Mouse (Mus musculus): ENCODE results near the gene Auts2. TPM values are rescaled to one million over a fixed set of nuclear protein-coding genes. Genes with fewer than 3 reads are reported as not detected.

Auts2 gene
- total RNA-seq, 2 experiments from 2014 or later: 40.8 to 53.0 TPM

DNA sequence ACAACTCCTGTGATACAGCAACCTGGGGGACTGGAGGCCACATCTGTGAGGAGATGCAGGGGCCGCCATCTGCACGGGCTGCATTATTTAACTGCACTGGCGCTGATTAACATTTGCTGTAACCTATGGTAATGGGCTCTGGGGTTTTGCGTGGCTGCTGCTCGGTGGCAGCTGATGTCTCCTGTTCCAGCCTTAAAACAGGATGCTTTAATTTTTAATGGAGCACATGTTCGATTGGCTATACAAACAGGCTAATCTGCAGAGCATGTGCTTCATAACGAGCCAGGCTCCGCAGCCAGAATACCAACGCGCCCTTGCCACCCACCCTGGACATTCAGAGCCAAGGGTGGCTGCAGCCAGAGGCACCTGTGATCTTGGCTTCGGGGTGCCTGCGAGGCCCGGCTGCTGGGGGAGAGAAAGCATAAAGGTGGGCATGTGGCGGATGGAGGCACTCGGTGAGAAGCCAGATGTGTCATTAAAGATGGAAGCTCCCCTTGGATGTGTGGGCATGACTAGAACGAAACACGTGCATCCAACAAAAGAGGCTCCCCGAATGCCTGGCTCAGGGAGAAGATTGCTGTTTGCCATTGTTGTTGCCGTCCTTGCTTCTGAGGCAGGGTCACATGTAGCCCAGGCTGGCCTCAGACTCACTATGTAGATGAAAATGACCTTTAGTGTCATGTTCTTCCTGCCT is 884.2 kb downstream of the Auts2 start:
- intact Hi-C loops (cut with DNase I): no loop called here
- DNase-seq: no peak

DNA sequence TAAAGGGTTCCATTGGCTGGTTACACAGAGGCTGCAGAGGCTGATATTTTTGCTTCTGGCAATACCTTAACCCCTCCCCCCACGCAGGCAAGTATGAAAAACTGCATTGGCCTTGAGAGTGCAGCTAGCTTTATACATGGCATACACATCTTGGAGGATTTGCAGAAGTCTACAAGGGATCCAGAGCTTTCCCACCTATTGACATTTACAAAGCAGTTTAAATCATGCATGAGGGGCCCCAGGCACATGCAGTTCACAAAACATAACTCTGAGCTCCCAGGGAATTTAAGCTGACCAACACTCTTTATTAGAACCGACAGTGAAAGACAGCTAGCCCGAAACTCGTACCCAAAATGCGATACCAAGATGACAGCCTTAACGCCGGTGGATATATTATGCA is 888.9 kb downstream of the Auts2 start:
- DNase-seq: no peak
- intact Hi-C loops (cut with DNase I): no loop called here

DNA sequence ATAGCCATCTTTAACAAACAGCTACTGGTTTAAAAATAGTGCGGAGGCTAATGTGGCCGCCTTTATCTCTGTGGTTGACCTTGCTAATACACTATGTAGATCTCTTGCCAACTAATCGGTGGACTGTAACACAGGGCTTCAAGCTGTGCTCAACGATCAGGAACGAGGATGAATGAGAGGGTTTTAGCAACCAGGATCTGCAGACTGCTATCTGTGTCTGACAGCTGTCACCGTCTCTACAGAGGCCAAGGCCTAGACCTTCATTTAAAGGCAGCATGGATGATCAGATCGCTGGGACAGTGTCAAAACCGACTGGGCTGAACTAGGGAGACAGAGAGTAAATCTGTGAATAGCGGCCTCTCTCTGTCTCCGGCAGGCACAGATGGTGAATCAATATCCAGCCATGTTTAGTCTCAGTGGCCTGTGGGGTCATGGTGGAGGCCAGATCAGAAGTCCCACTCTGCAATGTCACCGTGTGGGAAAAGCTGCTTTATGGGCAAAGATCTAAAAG is 892.7 kb downstream of the Auts2 start:
- peak; percentile 43 to 48 for DNase-seq
- intact Hi-C loops (cut with DNase I): no loop called here

DNA sequence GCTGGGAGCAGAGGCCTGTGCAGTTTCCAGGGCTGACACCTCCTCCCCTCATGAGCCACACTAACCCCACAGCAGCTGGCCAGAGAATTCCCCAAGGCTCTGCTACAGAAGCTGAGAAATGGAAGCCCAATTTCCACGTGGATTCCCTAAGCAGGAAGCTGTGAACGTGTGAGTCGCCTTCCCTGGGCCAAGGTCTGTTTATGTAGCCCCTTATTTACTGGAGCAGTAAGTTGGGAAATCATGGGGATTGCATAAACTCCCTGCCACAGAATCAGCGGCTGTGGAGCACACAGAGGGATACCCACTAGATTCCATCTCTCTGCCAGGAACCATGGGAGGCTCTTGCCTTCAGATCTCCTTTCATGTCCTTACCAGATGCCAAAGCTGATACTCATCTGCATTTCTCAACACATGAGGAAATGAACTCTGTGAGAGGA is 895.4 kb downstream of the Auts2 start:
- intact Hi-C loops (cut with DNase I): loop anchor here (5.0 kb wide), 1 partner anchor 110 kb away; no protein-coding TSS in a partner anchor
- DNase-seq: peak; percentile 59 to 60

DNA sequence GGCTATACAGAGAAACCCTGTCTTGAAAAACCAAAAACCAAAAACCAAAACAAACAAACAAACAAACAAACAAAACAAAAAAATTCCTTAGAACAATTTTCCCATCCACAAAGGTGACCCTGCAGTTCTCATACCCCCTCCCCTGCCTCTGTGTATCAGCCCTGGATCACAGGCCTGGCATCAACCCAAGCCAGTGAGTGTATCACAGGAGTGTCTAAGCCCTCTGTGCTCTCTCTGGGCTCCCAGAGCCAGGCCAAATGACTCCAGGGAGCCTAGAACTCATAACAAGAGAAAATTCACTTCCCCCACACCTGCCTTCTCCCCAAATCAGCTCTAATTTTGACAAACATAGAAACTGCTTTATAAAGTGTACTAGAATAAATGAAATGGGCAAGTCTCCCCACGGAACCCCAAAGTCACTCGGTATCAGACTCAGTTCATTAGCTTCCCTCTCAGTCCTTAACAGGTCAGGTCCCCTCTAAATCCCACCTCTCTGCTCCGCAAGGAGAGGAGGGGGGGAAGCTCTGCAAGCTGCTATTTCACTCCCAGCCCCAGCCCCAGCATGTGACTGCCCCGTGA is 896.0 kb downstream of the Auts2 start:
- intact Hi-C loops (cut with DNase I): loop anchor here (5.0 kb wide), 1 partner anchor 110 kb away; no protein-coding TSS in a partner anchor
- DNase-seq: no peak

DNA sequence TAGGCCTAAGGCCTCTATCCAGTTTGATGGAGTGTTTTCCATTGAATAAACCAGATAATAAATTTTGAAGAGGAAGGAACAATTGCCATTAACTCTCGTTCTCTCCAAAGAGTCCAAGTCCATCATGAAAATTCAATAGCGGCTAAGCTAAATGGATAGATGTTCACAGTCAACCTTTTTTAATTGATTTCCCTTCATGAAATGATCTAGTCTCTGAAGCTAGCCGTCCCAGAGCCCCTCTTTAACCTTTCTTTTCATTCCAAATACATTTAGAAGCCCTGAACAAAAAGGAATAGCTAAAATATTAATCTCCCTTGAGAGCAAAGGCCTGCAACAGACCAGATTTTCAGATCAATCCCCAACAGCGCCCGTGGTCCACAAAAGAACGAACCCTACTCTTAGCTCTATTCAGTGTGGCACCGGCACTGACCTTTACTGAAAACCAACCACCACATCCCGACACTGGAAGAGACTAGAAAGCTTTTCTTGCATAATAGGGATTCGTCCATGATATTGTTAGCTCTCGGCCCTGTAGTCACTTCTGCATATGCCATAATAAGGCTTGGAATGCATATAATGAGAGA is 896.9 kb downstream of the Auts2 start:
- intact Hi-C loops (cut with DNase I): loop anchor here (1.0 to 5.0 kb wide), 2 partner anchors 109 to 321 kb away; no protein-coding TSS in a partner anchor
- no peak for DNase-seq

DNA sequence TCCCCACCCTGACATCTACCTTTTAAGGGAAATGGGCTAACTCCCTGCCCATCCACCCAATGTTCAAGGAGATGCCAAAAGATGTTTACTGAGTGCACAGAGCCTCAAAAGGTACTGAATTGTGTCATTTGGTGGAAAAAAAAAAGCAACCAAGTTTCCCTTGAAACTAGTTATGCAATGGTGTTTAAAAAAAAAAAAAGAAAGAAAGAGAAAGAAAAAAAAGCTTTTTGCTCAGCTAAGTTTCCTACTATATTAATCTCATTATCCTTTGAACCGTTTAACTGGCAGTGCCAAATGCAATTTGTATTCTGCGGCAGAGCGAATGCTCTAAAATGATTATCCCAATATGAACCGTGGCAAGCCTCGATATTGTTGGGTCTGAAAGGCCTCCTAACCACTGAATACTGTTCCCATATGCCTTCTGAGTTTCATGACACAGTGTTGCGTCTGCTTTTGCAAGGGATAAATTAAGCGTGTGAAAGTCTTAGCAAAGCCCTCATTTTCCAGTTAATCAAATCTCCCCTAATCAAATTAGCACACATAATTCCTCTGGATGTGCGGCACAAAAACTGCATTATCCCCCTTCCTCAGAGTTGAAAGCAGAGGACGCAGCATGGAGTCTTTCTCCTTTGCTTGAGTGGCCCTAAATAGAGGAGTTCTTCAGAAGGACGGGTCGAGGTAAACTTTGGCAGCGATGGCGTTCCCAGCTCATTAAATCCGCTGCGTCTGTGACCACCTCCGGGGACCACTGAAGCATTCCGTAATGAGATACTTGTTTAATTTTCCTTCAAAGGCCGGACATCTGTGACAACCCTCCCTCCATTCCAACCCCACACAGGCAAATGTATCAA is 897.6 kb downstream of the Auts2 start:
- no peak for DNase-seq
- intact Hi-C loops (cut with DNase I): loop anchor here (1.0 to 5.0 kb wide), 2 partner anchors 108 to 322 kb away; no protein-coding TSS in a partner anchor

DNA sequence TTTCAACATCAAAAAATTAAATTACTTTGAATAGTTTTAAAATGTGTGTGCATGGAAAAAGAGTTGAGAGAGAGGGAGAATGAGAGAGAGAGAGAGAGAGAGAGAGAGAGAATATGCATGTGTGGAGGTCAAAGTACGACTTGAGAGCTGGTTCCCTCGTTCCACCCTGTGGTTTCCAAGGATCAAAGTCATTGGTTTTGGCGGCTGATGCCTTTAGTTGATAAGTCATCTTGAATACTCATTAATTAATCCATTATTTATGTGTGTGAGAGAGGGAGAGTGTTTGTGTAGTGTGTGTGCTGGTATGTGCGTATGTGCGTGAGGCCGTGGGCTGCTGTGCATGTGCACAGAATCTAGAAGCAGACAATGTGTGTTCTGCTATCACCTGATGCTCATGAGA is 898.8 kb downstream of the Auts2 start:
- no peak for DNase-seq
- intact Hi-C loops (cut with DNase I): no loop called here

DNA sequence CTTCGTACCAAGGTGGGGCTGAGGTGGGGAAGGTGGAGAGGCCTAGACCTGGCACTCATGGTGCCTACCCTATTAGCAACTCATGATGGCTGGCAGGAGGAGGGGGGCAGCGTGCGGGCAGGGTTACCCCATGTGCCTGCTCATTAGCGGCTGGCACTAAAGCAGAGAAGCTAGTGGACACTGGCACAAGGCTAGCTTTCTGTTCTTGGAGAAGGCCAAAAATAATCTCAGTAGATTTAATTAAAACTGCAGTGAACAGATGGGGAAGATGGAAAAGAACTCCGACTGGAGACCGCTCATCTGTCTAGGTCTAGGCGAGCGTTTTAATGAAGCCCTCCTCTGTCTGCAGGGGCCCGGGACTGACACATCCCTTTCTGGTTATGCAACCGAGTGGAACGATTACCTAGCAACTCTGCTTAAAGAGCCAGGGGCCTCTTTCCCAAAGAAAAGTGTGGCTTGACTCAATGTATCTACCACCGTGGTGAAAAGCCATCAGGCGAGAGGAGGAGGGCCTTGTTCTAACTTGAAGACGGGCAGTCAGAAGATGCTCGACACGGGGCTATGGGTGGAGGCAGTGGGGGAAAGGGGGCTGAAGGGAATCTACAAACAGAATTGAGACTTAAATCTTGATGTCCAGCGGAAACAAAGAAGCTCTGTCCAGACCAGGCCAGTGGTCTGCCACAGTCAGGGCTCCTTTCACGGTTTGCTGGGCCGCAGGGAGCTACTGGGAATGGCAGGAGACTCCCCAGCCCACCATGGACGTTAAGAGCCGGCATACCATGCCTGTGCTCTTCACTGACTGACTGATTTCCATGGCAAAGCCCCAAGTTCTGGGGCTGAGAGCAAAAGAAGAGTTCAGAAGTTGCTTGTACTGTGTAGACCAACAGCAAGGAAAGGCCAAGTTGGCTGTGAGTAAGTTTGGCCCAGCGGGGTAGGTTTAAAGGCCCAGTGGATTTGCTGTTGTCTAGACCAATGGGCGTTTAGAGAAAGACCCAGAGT is 899.7 kb downstream of the Auts2 start:
- peak; percentile 43 to 45 for DNase-seq
- intact Hi-C loops (cut with DNase I): no loop called here

DNA sequence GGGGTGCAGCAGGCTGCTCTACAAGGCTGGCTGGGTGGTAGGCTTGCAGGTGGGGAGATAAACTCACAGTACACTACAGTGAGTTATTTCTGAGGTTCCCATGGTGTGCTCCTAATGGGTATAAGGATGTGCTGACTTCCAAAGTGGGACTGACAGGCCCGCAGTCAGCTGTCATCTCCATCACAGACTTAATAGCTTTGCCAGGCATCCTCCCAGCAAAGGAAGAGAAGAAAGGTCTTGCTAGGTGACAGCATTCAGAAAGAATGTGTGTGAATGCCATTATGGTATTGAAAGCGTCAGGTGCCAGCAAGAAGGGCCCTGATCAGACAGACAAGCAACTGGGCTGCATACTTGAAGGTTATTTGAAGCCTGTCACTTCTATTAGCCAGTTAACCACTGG is 900.4 kb downstream of the Auts2 start:
- peak; percentile 33 to 38 for DNase-seq
- intact Hi-C loops (cut with DNase I): no loop called here

DNA sequence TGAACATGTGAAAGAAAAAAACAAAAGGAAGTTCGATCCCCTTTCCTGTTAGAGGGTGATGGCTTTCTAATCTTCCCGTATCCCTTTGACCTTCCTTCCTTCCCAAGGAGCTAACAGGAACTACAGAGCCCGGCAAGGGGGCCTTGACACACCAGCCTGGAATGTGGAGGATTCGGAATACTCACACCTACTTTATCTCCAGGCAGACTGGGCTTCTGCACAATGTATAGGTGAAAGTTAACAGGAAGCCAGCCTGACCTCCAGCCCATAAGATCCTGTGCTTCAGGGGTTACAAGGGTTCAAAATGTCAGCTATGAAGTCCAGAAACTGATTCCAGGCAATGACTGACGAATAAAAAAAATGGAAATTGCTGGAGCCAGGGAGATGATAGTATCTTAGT is 906.7 kb downstream of the Auts2 start:
- intact Hi-C loops (cut with DNase I): no loop called here

DNA sequence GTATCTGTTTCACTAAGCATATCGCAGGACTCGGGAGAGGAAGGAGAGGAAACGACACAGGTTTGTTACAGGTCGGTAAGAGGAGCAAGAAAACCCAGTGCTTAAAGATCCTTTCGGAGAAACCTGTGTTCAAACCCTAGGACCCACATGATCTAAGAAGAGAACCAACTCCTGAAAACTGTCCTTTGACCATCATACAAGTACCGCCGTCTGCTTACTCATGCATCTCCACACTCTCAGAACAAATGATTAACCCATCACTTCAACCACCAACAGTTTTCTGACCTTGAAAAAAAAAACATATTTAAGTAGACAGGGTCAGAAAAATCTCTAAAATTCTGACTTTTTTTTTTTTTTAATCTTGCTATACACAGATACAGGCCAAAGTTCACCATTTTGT is 908.4 kb downstream of the Auts2 start:
- DNase-seq: no peak
- intact Hi-C loops (cut with DNase I): no loop called here

More for the DNA sequence above, 906.7 kb downstream of the Auts2 start:
- no peak for DNase-seq

DNA sequence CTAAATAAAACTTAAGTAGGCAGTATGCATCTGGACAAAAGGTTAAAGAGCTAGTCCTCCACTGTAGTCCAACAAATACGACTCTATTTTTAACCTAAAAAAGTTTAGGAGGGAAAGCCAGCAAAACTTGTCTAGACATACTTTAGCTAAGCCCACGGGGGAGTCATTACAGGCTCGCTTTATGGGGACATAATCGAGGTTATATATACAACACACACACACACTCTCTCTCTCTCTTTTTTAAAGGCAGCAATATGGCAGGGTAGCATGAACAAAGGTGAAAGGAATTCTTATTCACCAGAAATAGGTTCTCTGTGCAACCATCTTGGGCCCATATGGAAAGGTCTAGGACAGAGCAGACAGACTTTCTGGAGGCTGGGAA is 911.2 kb downstream of the Auts2 start:
- DNase-seq: no peak
- intact Hi-C loops (cut with DNase I): no loop called here

DNA sequence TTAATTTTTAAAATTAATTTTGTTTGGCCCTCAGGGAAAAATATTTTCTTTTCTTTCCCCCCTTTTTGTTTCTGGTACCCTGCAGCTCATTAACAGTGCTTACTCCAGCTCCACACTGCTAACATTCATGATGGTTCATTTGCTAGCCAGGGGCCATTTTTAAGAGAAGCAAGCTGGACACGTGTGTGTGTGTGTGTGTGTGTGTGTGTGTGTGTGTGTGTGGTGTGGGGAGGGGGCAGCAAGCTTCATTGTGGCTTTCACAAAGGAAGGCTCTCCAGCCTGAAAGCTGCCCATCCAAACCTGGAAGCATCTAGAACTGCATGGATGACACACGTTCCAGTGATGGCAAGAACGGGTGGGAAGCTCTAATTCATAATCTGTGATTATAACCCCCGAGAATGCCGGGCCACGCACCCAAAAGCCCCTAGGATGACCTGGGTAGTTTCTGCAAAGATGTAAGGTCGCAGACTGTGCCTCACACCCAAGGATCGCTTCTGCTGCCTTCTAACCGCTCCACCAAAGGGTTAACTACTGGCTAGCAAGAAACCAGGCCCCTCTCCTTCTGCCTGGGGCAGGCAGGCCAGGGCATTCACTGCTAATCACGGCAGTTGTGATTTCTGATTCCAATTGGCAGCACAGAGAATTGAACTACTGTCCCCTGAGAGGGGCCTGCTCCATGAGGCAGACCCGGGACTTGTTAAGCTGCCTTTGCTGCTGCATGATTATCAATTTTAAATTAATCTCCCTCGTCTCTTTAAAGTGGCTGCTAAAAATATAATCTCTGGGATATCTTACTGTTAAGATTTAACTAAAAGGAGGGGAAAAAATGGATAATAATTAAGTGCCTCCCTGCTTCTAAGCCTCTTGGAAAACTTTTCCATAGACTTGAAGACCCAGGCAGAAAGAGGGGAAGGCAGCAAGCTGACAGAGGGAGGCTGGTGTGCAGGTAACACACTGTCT is 911.8 kb downstream of the Auts2 start:
- DNase-seq: no peak
- intact Hi-C loops (cut with DNase I): no loop called here

DNA sequence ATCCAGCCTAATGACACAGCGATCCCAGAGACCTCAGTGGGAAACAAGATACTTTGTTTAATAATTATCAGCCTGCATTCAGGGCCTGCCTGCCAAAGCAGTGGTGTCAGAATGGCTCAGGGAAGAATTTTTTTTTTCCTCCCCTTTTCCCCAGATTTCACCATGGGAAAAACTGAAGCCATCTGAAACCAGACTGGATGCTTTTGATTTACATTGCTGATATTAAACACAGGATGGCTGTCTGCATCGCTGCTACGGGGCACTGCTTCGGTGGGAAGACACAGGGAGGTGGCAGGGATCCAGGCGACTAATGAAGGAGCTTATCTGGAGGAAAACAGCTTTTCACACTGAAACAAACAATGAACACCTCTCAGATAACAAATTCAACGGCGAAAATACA is 912.6 kb downstream of the Auts2 start:
- intact Hi-C loops (cut with DNase I): no loop called here
- peak in 1 of 2 experiments; percentile 23 for DNase-seq

DNA sequence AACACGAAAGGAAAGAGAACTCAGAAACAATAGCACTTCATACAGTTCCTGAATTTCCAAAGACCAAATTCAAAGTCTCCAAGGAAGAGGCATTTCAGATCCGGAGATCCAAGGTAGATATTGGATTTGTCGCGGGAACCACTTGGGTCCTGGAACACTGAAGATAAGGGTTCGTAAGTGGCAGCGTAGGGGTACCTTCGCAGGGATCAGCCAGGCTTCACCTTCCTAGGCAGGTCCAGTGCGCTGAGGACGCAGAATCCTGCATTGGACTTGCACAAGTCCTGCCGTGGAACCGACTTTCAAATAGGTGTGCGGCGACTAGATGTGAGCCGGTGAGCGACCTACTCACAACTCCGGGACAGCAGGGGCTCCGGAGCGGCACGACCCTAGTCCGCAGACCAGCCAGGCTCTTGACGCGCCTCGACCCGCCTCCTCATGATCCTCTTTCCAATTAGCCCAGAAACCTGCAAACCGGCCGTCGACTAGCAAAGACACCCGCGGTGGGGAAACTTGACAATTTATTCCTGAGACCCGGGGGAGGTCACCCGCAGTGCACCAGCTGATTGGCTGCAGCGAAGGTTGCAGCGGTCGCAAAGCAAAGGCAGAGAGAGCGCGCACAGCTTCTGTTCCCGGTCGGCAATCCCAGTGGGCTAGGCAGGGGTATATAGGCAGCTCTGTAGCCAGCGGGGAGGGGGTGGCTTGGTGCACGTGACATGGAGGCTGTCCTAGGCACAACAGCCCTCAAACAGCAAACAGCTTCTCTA is 926.8 kb downstream of the Auts2 start:
- peak; percentile 50 to 57 for DNase-seq
- intact Hi-C loops (cut with DNase I): no loop called here

DNA sequence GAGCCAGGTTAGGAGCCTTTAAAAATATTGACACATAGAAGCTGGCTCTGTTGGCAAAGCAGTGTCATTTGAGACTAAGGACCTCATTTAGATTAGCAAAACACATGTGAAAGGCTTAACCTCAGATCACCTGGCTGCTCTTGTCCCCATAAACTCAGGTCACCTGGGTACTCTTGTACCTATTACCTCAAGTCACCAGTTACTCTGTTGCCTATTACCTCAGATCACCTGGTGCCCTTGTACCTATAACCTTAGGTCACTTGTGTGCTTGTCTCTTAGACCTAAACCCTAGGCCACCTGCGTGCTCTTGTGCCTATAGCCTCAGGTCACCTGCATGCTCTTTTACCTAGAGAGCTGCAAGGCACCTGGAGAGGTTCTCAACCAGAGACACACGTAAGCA is 928.9 kb downstream of the Auts2 start:
- intact Hi-C loops (cut with DNase I): no loop called here
- no peak for DNase-seq

DNA sequence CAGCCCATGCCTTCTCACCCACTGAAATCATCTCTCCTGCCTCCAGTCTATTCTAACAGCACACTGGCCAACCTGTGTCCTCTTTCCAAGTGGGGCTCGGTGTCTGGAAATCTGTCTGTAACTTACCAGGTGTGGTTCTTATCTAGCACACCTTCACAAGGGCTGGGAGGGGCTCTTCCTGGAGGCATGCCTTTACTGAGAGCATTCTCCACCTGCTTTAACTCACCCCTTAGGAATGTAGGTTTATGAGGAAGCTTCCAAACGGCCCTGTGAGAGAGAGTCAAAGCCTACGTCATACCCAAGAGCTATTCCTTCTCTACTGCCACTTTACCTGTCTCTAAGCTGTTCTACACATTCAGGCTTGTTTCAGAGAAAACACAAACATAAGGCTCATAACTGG is 929.8 kb downstream of the Auts2 start:
- intact Hi-C loops (cut with DNase I): no loop called here
- no peak for DNase-seq
